Mouse (Mus musculus) midbrain, embryonic 12.5 days (tissue): ENCODE results near the gene Ppil1. TPM values are rescaled to one million over a fixed set of nuclear protein-coding genes. Genes with fewer than 3 reads are reported as not detected.
"Not testable (repeated sequence)": the region's sequence is repeated elsewhere in the genome, so short reads cannot be mapped to it uniquely, and the experiment has no call there.

Experiments
- ATAC-seq: fragments of 200-750 bp; cut with Nextera tagmentation; 2 replicates; pipeline ENCODE4 v1.8.0; 2017; ENCODE audit warnings: low read depth, moderate TSS enrichment, moderate library complexity; ENCODE audit not compliant: low FRiP score
- H3K27ac ChIP-seq: fragments of 300-500 bp; sonication (generic); replicated peaks from 2 replicates; pipeline ENCODE4 v1.5.1; 2016; ENCODE audit warnings: mild to moderate bottlenecking
- H3K27me3 ChIP-seq: fragments of 300-500 bp; sonication (generic); 2 replicates; pipeline ENCODE4 v1.6.1; 2016; ENCODE audit warnings: mild to moderate bottlenecking
- H3K36me3 ChIP-seq: fragments of 300-500 bp; sonication (generic); 2 replicates; pipeline ENCODE4 v1.6.1; 2016
- H3K4me1 ChIP-seq: fragments of 300-500 bp; sonication (generic); 2 replicates; pipeline ENCODE4 v1.6.1; 2016
- H3K4me2 ChIP-seq: fragments of 300-500 bp; sonication (generic); replicated peaks from 2 replicates; pipeline ENCODE4 v1.6.1; 2016; ENCODE audit warnings: mild to moderate bottlenecking, moderate library complexity
- H3K4me3 ChIP-seq: fragments of 300-500 bp; sonication (generic); 2 replicates; pipeline ENCODE4 v1.5.1; 2016; ENCODE audit warnings: mild to moderate bottlenecking
- H3K9ac ChIP-seq: fragments of 300-500 bp; sonication (generic); replicated peaks from 2 replicates; pipeline ENCODE4 v1.6.1; 2016; ENCODE audit warnings: mild to moderate bottlenecking, moderate library complexity
- H3K9me3 ChIP-seq: fragments of 300-500 bp; sonication (generic); 2 replicates; pipeline ENCODE4 v1.6.1; 2016; ENCODE audit warnings: mild to moderate bottlenecking
- WGBS: fragments of 180-500 bp; shearing (Covaris S2); methylation state at CpG from one replicate; pipeline ENCODE4 v1.1.7; 2016; 5-methylcytosine and 5-hydroxymethylcytosine counted together
- polyA plus RNA-seq: library from polyadenylated mRNA; unstranded; fragments of >200 nt; fragmentation: Nextera tagmentation; extraction: Ambion mirVana; gene quantifications from 2 replicates; pipeline ENCODE4 v1.2.1, GENCODE M21; 2016

Gene Ppil1
- polyA plus RNA-seq, 1 experiment from 2014 or later = 129 TPM

DNA sequence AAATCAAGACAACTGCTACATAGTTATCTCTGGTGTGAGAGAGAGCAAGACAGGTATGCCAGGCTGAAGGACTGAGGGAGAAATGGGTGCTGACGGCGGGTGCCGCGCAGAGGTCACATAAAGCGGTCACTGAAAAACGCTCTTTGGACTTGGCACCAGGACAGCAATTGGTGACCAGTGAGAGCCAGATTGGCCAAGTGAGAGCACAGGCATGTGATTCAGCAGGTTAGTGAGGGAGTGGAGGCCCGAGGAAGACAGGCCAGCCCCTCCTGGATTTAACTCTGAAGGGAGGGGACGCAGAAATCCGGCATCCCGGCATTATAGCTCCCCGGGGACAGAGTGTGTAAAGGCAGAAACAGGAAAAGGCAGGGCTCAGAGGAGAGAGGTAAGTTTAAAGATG is 9.9 kb upstream of the Ppil1 start:
- Histone ChIP-seq H3K4me3 (no peak overlapping the region), H3K9ac (no peak overlapping the region; the same call in 1 of the 2 replicates), H3K4me1 (peaks cover 8% of the 10 kb centered on the region), H3K36me3 (0 out of 2 replicates have a peak, but pooled peaks cover 7% of the 10 kb centered on the region), H3K9me3 (no peaks in the 10 kb centered on the region), H3K4me2 (no peak overlapping the region), H3K27ac (no peak overlapping the region), H3K27me3 (no peaks in the 10 kb centered on the region)
- no peak for ATAC-seq
- 91% methylated on average over 11 of the region's 11 CpGs for WGBS

DNA sequence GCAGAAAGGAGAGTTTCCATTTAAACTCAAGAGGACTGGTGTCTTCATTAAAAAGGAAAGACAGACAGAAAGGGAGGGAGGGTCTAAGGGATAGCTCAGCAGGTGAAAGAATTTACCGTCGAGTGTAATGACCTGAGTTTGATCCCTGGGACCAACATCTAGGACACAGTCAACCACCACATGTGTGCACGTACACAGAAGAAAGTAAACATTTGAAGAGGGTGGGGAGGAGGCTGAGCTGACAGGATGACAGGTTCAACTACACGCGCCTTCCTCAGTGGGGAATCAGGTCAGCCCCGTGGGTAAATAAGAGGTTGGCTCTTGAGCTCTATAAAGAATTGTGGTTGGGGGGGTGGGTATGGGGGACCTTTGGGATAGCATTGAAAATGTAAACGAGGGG is 9.2 kb upstream of the Ppil1 start:
- ATAC-seq = no peak
- H3K27ac ChIP-seq = no peak overlapping the region
- H3K4me1 ChIP-seq = peaks cover 10% of the 10 kb centered on the region
- 88% methylated on average over 7 of the region's 7 CpGs for WGBS
- H3K9ac ChIP-seq = no peak overlapping the region
- H3K27me3 ChIP-seq = no peaks in the 10 kb centered on the region
- no peak overlapping the region for H3K4me2 ChIP-seq
- H3K36me3 ChIP-seq = no peaks in the 10 kb centered on the region
- H3K9me3 ChIP-seq = no peaks in the 10 kb centered on the region
- H3K4me3 ChIP-seq = no peak overlapping the region

DNA sequence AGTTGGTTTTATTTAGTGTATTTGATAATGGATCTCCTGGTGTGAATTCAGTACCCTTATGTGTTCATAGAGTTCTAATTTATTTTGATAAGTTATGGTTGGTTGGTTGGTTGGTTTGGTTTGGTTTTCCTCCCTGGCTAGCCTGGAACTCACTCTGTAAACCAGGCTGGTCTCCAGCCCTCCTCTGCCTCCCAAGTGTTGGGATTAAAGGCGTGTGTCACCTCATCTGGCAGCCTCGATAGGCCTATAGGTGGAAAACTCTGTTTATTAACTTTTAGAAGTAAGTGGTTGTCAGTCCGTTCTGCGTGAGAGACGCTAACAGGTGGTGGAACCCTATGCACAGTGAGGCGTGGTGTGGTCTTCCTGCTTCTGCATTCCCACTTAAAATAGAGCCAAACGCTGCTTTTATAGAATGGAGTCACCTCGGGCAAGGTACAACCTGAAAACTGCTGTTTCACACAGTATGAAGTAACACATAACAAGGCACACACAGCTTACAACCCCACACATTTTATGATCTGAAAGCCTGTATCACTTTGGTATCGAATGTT is 6.2 kb upstream of the Ppil1 start:
- 93% methylated on average over 9 of the region's 9 CpGs for WGBS
- Histone ChIP-seq H3K27me3 (no peaks in the 10 kb centered on the region), H3K4me3 (no peak overlapping the region), H3K4me1 (peaks cover 10% of the 10 kb centered on the region), H3K9ac (no peak overlapping the region), H3K9me3 (no peaks in the 10 kb centered on the region), H3K27ac (no peak overlapping the region), H3K4me2 (peak overlapping the region; percentile 77; the same call in 1 of the 2 replicates), H3K36me3 (no peaks in the 10 kb centered on the region)
- ATAC-seq = no peak

- Histone ChIP-seq H3K36me3 (no peaks in the 10 kb centered on the region), H3K9me3 (no peaks in the 10 kb centered on the region), H3K9ac (peak overlapping the region; percentile 83), H3K4me1 (peaks cover 14% of the 10 kb centered on the region), H3K4me3 (peak overlapping the region; percentile 72), H3K4me2 (peak overlapping the region; percentile 77), H3K27me3 (no peaks in the 10 kb centered on the region), H3K27ac (peak overlapping the region; percentile 82)
- 23% methylated on average over 10 of the region's 10 CpGs for WGBS
- no peak for ATAC-seq
Measured at GRCm38 (mm10) chr17:29269349-29269706, 5.3 kb upstream of the Ppil1 start.

GRCm38 (mm10) chr17:29268682-29269348 is 4.8 kb upstream of the Ppil1 start, which contains the start of gene BC004004:
Gene BC004004 (plus strand): TSS chr17:29268788.
- H3K9me3 ChIP-seq = no peaks in the 10 kb centered on the region
- peaks cover 16% of the 10 kb centered on the region for H3K4me1 ChIP-seq
- H3K4me3 ChIP-seq = peak within 1 kb of the TSS; percentile 72
- peak within 1 kb of the TSS; percentile 83 for H3K9ac ChIP-seq
- WGBS = under 1% methylated on average over 43 of the region's 63 CpGs
- peak within 1 kb of the TSS; percentile 77 for H3K4me2 ChIP-seq
- peak within 1 kb of the TSS; percentile 82 for H3K27ac ChIP-seq
- H3K36me3 ChIP-seq = no peaks in the 10 kb centered on the region
- no peaks in the 10 kb centered on the region for H3K27me3 ChIP-seq
- ATAC-seq = peak; percentile 92

- peak overlapping the region; percentile 72 for H3K4me3 ChIP-seq
- peak overlapping the region; percentile 82 for H3K27ac ChIP-seq
- H3K36me3 ChIP-seq = no peaks in the 10 kb centered on the region
- peak overlapping the region; percentile 47; the same call in 1 of the 2 replicates for H3K9ac ChIP-seq
- peak; percentile 32; the same call in 1 of the 2 replicates for ATAC-seq
- H3K27me3 ChIP-seq = no peaks in the 10 kb centered on the region
- no peaks in the 10 kb centered on the region for H3K9me3 ChIP-seq
- 62% methylated on average over 6 of the region's 6 CpGs for WGBS
- peak overlapping the region; percentile 77 for H3K4me2 ChIP-seq
- peaks cover 20% of the 10 kb centered on the region for H3K4me1 ChIP-seq
Measured at GRCm38 (mm10) chr17:29267931-29268681, 4.1 kb upstream of the Ppil1 start.

- not testable (repeated sequence) for H3K27me3 ChIP-seq, H3K27ac ChIP-seq, H3K9me3 ChIP-seq, H3K9ac ChIP-seq, ATAC-seq, H3K36me3 ChIP-seq, H3K4me2 ChIP-seq, H3K4me3 ChIP-seq
- H3K4me1 ChIP-seq = peaks cover 30% of the 10 kb centered on the region
- WGBS = 93% methylated on average over 2 of the region's 2 CpGs
Measured at GRCm38 (mm10) chr17:29267040-29267439, 3.1 kb upstream of the Ppil1 start.

DNA sequence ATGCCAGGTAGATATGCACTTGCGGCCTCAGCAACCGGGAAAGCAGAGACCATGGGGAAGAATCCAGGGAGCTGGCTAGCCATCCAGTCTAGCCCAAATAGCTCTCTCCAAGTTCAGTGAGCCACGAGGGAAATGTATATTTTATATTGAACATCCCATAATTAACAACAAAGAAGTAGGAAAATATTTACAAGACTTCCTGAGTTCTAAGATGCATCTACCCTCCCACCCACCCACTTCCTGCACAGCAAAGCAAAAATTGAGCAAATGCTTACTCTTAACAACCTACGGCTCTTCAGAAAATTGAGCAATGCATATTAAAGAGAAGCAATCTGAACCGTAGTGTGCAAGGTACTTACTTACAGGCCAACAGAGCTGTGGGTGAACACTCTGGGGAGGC is 774 bp upstream of the Ppil1 start:
- Histone ChIP-seq H3K9me3 (no peaks in the 10 kb centered on the region), H3K4me3 (peak overlapping the region; percentile 89), H3K4me2 (peak overlapping the region; percentile 76), H3K27me3 (no peaks in the 10 kb centered on the region), H3K27ac (peak overlapping the region; percentile 97), H3K4me1 (peaks cover 39% of the 10 kb centered on the region), H3K36me3 (peaks cover 17% of the 10 kb centered on the region), H3K9ac (peak overlapping the region; percentile 76; the same call in 1 of the 2 replicates)
- WGBS = 93% methylated on average over 5 of the region's 5 CpGs
- ATAC-seq = no peak

DNA sequence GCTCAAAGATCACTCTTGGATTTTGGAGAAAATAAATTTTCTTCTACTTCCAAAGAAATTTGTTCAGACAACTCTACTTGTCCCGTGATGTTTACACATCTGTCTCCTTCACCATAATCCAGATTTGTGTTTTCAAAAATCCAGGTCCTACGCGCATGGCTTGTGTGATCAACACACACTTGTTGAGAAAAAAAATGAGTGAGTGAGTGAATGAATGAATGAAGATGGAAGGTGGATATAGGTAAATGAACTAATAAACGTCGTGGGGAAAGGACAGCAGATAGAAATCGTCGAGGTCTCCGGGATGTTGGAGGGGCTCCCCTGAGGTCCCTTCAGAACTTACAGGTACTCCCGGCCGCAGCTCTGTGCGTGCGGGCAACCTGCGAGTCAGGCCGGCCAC is 569 bp downstream of the Ppil1 start:
- H3K9me3 ChIP-seq = no peaks in the 10 kb centered on the region
- peaks cover 24% of the 10 kb centered on the region for H3K36me3 ChIP-seq
- H3K9ac ChIP-seq = peak overlapping the region; percentile 76
- no peaks in the 10 kb centered on the region for H3K27me3 ChIP-seq
- peaks cover 37% of the 10 kb centered on the region for H3K4me1 ChIP-seq
- H3K4me3 ChIP-seq = peak overlapping the region; percentile 89
- peak overlapping the region; percentile 76 for H3K4me2 ChIP-seq
- peak overlapping the region; percentile 97 for H3K27ac ChIP-seq
- ATAC-seq = no peak
- WGBS = 2% methylated on average over 14 of the region's 14 CpGs

DNA sequence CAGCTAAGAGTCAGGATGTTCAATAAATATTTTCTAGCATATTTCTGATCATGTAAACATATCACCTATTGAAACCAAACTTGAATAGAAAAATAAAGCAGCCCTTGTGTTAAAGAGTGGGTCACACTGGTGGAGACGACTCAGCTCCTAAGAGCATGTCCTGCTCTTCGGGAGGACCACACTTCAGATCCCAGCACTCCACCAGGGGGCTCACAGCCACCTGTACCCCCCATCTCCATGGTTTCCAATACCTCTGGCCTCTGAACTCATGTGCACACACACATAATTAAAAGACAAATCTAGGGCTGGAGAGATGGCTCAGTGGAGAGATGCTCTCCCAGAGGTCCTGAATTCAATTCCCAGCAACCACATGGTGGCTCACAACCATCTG is 1.7 kb downstream of the Ppil1 start:
- WGBS = 50% methylated on average over 2 of the region's 2 CpGs
- H3K4me1 ChIP-seq = peaks cover 34% of the 10 kb centered on the region
- no peaks in the 10 kb centered on the region for H3K9me3 ChIP-seq
- H3K27ac ChIP-seq = no peak overlapping the region
- no peak for ATAC-seq
- H3K27me3 ChIP-seq = no peaks in the 10 kb centered on the region
- peaks cover 36% of the 10 kb centered on the region for H3K36me3 ChIP-seq
- H3K4me3 ChIP-seq = no peak overlapping the region
- 0 out of 2 replicates have a peak overlapping the region, but pooled peaks have one; percentile 37 for H3K9ac ChIP-seq
- H3K4me2 ChIP-seq = peak overlapping the region; percentile 76

DNA sequence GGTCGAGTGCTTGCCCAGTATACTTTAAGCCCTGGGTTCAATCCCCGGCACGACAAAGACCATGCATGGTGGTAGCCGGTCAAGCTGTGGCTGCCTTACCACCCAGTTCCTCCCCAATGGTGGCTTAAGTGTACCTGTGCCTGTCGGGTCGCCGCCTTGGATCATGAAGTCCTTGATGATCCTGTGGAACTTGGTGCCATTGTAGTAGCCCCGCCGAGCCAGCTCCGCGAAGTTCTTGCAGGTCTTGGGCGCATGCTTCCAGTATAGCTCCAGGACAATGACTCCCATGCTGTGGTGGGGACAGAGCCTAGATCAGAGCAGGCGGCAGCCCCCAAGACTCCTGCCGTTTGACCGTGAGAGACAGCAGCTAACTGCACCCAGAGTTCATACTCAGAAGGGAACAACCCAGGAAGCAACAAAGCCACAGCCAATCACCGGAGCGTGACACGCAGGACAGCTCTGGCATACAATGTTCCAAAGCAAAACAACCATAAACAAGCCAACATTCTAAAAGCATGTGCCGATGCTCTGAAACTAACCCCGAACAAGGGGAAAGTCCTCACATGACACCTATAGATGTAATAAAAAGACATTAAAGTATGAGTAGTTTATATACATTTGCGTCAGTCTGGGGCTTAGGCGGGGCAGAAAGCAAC is 2.3 kb downstream of the Ppil1 start:
- H3K4me3 ChIP-seq = no peak overlapping the region

More for the DNA sequence above, 2.3 kb downstream of the Ppil1 start:
- no peaks in the 10 kb centered on the region for H3K27me3 ChIP-seq
- ATAC-seq = no peak
- no peaks in the 10 kb centered on the region for H3K9me3 ChIP-seq
- WGBS = 94% methylated on average over 22 of the region's 22 CpGs
- peaks cover 41% of the 10 kb centered on the region for H3K36me3 ChIP-seq
- peak overlapping the region; percentile 76; the same call in 1 of the 2 replicates for H3K4me2 ChIP-seq
- H3K27ac ChIP-seq = no peak overlapping the region
- peaks cover 34% of the 10 kb centered on the region for H3K4me1 ChIP-seq
- H3K9ac ChIP-seq = 0 out of 2 replicates have a peak overlapping the region, but pooled peaks have one; percentile 7
